Mouse (Mus musculus) ES-E14 (cell line): Measurements from ENCODE around the gene Kifc3. TPM values are rescaled to one million over a fixed set of nuclear protein-coding genes. Genes with fewer than 3 reads are reported as not detected.

Source experiments
- DNase-seq: peaks from one replicate; pipeline ENCODE4 v3.0.0-alpha.2; 2013; ENCODE audit warnings: low read depth, low spot score
- H3K27ac ChIP-seq: 2 replicates; pipeline ENCODE4 v1.5.1; 2012; ENCODE audit warnings: low read depth, mild to moderate bottlenecking, low read length, moderate library complexity, mixed read lengths; ENCODE audit not compliant: poor library complexity, insufficient read depth, severe bottlenecking
- H3K36me3 ChIP-seq: 2 replicates; pipeline ENCODE4 v1.6.1; 2012; ENCODE audit warnings: mild to moderate bottlenecking, low read length, moderate library complexity, mixed read lengths; ENCODE audit not compliant: control insufficient read depth, poor library complexity, insufficient read depth, severe bottlenecking
- H3K4me1 ChIP-seq, 2 experiments: fragments of 150-350 bp in 1 of 2; sonication (generic) in 1 of 2; 2 replicates each; pipeline ENCODE4 v1.6.1; 2012; ENCODE audit warnings: low read length in 2 of 2, mild to moderate bottlenecking in 1 of 2, mixed read lengths in 1 of 2; ENCODE audit not compliant: control insufficient read depth in 2 of 2, insufficient read depth in 2 of 2, poor library complexity in 1 of 2
- H3K4me3 ChIP-seq, 2 experiments: fragments of 150-350 bp in 1 of 2; sonication (generic) in 1 of 2; 2 replicates each; pipeline ENCODE4 v1.5.1; 2012; ENCODE audit warnings: low read length in 2 of 2, low read depth in 1 of 2, mild to moderate bottlenecking in 1 of 2, mixed read lengths in 1 of 2; ENCODE audit not compliant: insufficient read depth in 1 of 2, poor library complexity in 1 of 2, severe bottlenecking in 1 of 2
- H3K9ac ChIP-seq: 2 replicates; pipeline ENCODE4 v1.6.1; 2012; ENCODE audit warnings: low read depth, mild to moderate bottlenecking, low read length, mixed read lengths; ENCODE audit not compliant: poor library complexity, insufficient read depth, severe bottlenecking
- H3K9me3 ChIP-seq: fragments of 150-350 bp; sonication (generic); 2 replicates; pipeline ENCODE4 v1.6.1; 2012; ENCODE audit warnings: low read depth, mild to moderate bottlenecking, low read length; ENCODE audit not compliant: control insufficient read depth, insufficient read depth
- CHD2 ChIP-seq: IDR thresholded peaks from 2 replicates; pipeline ENCODE4 v1.6.1; 2014; ENCODE audit warnings: mild to moderate bottlenecking, low read depth, low read length, inconsistent platforms
- HCFC1 ChIP-seq: IDR thresholded peaks from 2 replicates; pipeline ENCODE4 v1.6.1; 2012; ENCODE audit warnings: low read length, inconsistent platforms, borderline replicate concordance; ENCODE audit not compliant: insufficient read depth
- MAFK ChIP-seq: IDR thresholded peaks from 2 replicates; pipeline ENCODE4 v1.6.1; 2014; ENCODE audit warnings: mild to moderate bottlenecking, low read depth, low read length, inconsistent platforms; ENCODE audit not compliant: insufficient read depth
- ZC3H11A ChIP-seq: IDR thresholded peaks from 2 replicates; pipeline ENCODE4 v1.6.1; 2012; ENCODE audit warnings: low read depth, mild to moderate bottlenecking, inconsistent platforms, low read length, borderline replicate concordance
- ZNF384 ChIP-seq: IDR thresholded peaks from 2 replicates; pipeline ENCODE4 v1.6.1; 2012; ENCODE audit warnings: low read depth, low read length, inconsistent platforms
- in situ Hi-C, 2 experiments: fragments of 600-800 bp; cut with MboI; formaldehyde crosslinking; loops; one replicate each; pipeline ENCODE4 v1.15.1; 2025; ENCODE audit warnings: low sequenced_read_pairs in 2 of 2, inconsistent platforms in 1 of 2; ENCODE audit not compliant: unreplicated experiment in 2 of 2
- total RNA-seq: library from RNA; depleted of rRNA; stranded (reverse); fragments of 300-350 nt; gene quantifications from 2 replicates; pipeline ENCODE4 v1.2.3, GENCODE M21; 2012

Gene Kifc3
- total RNA-seq, 1 experiment: 45.6 TPM

DNA sequence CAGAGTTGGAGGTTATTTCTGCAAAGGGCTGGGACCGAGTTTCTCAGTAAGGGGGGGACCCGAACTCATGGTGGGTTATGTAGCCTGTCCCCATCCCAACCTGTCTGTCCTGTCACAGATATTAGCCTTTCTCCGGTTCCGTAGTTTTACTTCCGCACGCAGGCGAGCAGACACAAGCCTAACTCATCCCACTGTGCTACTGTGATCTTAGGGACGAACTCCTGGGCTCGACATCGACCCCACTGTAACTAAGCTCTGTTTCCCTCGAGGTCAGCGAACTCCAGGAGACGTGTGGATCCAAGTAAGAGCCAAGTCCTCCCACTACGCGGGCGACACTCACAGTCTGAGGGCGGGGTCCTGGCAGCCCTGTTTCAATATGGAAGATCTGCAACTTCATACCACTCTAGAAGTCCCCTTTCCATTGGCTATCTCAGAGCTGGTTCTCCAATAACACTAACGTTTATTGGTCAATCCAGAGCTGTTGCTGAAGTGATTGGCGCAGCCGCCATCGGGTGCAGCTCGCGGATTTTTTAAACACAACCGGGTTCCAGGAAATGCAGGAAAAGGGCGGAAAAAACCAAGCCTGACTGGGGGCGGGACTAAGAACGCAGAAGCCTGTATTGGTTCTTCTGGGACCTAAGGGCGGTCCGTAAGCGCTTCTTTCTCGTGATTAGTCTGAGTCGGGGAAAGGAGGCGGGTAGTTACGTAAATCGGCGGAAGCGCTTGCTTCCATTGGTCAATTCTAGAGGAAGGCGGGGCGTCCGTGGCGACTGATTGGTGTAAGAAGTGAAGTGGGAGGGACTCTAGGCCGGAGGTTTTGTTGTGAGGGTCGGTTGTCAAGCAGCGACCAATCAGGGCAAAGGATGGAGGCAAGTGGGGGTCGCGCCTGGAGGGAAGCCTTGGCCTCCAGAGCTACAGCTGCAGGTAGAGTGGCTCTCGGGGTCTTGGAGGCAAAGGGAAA, 122.0 kb downstream of the Kifc3 start, which contains the start of gene Katnb1:
TSS of gene Katnb1 (plus strand) at position 806 of the 961 bp plus-strand sequence.
- H3K4me3 ChIP-seq: peak within 1 kb of the TSS; percentile 88 to 95
- in situ Hi-C loops: no loop called here
- H3K4me1 ChIP-seq: peaks cover 5 to 12% of the 10 kb centered on the region in 2 experiments; a peak in 1 of 4 replicates
- DNase-seq: peak; percentile 100
- H3K9me3 ChIP-seq: no peaks in the 10 kb centered on the region
- H3K27ac ChIP-seq: peak within 1 kb of the TSS; percentile 47; the same call in 1 of the 2 replicates
- TF ChIP-seq CHD2: peak; percentile 99
- 0 out of 2 replicates have a peak, but pooled peaks have one; percentile 11 for TF ChIP-seq MAFK
- TF ChIP-seq ZC3H11A: no peak
- TF ChIP-seq ZNF384: 0 out of 2 replicates have a peak, but pooled peaks have one; percentile 36
- TF ChIP-seq HCFC1: peak; percentile 96
- H3K9ac ChIP-seq: peak within 1 kb of the TSS; percentile 89
- H3K36me3 ChIP-seq: no peaks in the 10 kb centered on the region

DNA sequence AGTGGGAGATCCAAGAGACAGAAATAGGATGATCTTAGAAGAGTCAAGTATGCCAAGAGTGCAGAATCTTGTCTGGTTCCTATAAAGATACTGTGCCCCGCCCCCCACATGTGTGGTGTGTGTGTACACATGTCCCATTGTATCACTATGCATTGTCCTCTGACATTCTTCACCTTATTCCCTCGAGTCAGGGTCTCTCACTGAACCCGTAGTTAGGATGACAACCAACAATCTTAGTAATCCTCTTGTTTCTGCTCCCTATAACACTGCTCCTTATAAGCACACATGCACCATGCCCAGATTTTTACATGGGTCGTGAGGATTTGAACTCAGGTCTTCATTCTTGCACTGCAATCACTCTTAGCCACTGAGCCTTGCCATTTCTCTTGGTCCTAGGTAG, 123.3 kb downstream of the Kifc3 start:
- in situ Hi-C loops: no loop called here
- TF ChIP-seq HCFC1: no peak
- TF ChIP-seq MAFK: no peak
- no peak for TF ChIP-seq ZC3H11A
- TF ChIP-seq CHD2: no peak
- no peak for TF ChIP-seq ZNF384

DNA sequence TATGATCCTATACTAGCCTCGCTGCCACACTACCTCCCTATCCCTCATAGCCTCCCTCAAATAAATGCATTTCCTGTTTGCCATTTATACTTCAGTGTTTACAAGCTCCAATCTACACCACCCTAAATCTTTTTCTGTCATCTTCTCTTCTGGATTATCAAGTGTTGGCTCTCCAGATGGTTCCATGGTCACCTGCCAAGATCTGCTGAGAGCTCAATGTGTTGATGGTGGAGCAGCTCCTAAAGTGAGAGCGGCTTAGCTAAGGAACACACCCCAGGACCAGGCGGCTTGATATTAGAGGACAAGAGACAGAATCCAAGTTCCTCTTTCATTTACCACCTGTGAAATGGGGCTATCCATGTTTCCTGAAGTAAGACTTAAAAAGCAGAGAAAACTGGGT, 124.6 kb downstream of the Kifc3 start:
- no peak for DNase-seq
- Histone ChIP-seq H3K4me3 (no peak overlapping the region), H3K4me1 (peaks cover 4% of the 10 kb centered on the region in 2 experiments; a peak in 1 of 4 replicates), H3K36me3 (no peaks in the 10 kb centered on the region), H3K9me3 (no peaks in the 10 kb centered on the region), H3K27ac (no peak overlapping the region), H3K9ac (no peak overlapping the region)
- TF ChIP-seq HCFC1 (no peak), MAFK (no peak), ZNF384 (no peak), ZC3H11A (no peak), CHD2 (no peak)
- in situ Hi-C loops: no loop called here

More for the DNA sequence above, 123.3 kb downstream of the Kifc3 start:
- H3K4me3 ChIP-seq: no peak overlapping the region
- H3K9ac ChIP-seq: no peak overlapping the region
- no peaks in the 10 kb centered on the region for H3K9me3 ChIP-seq
- no peak overlapping the region for H3K27ac ChIP-seq
- no peaks in the 10 kb centered on the region for H3K36me3 ChIP-seq
- no peak for DNase-seq
- H3K4me1 ChIP-seq: peaks cover 4% of the 10 kb centered on the region in 2 experiments; a peak in 1 of 4 replicates

DNA sequence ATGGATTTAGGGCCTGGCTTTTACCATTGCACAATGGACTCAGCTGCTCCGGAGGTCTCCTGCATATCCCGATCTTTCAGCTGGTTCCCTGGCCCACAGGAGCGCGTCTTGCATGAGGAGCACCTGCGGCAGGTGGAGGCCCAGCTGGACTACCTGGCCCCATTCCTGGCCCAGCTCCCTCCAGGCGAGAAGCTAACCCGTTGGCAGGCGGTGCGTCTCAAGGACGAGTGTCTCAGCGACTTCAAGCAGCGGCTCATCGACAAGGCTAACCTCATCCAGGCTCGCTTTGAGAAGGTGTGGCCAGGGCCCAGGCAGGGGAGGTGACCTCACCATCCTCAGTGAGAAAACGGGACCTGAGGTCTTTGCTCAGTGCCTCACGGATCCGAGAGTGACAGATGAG, 126.5 kb downstream of the Kifc3 start:
- TF ChIP-seq CHD2 (no peak), HCFC1 (no peak), MAFK (no peak), ZC3H11A (no peak), ZNF384 (no peak)
- DNase-seq: no peak
- H3K36me3 ChIP-seq: no peaks in the 10 kb centered on the region
- no peak overlapping the region for H3K9ac ChIP-seq
- H3K4me3 ChIP-seq: no peak overlapping the region
- H3K27ac ChIP-seq: no peak overlapping the region
- in situ Hi-C loops: no loop called here
- no peaks in the 10 kb centered on the region for H3K9me3 ChIP-seq
- H3K4me1 ChIP-seq: peaks cover 2 to 4% of the 10 kb centered on the region in 2 experiments; a peak in 1 of 4 replicates
